ENCODE assay signal across 21 mouse cellular contexts in the genomic region with DNA sequence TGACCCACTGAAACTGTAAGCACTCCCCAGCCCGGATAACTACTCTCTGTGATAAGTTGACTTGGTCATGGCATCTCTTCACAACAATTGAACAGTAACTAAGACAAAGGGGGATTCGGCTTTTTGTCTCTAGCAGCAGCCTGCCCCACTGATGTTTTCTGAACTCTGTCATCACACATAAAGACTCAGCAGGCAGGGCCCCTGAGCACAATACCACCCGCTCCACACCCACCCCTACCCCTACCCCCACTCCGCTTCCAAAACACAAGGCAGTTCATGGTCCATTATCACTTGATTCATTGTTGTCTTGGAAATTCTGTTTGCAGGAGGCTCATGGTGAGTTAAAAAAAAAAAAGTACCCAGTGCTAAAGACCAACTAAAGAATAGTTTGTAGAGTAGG.
"Had no signal": no experiment of that assay in that cellular context is flagged by ENCODE, and none has a peak within 500 bp of the region (broad histone marks: within the 10 kb centered on the region; RNA-seq: fewer than 3 reads in every experiment).

No protein-coding gene starts in this region.

- ATAC-seq: liver, postnatal 0 days; lung, postnatal 0 days; midbrain, embryonic 16.5 days had no signal

- DNase-seq: kidney, adult 18-20 months; kidney, postnatal 10 days; kidney, postnatal 4 days; left cerebral cortex, postnatal 4 days; liver, postnatal 0 days; lung, embryonic 14.5 days; right cerebral cortex, adult 18-20 months; right cerebral cortex, postnatal 14 days; right cerebral cortex, postnatal 4 days; thymus, postnatal 25 days had no signal

- H3K9ac ChIP-seq: kidney, embryonic 15.5 days; limb, embryonic 12.5 days; limb, embryonic 15.5 days; liver, embryonic 14.5 days; liver, postnatal 0 days; lung, embryonic 14.5 days; midbrain, embryonic 12.5 days had no signal

- H3K9me3 ChIP-seq: kidney, embryonic 15.5 days; limb, embryonic 12.5 days; limb, embryonic 15.5 days; midbrain, embryonic 12.5 days had no signal

- H3K27ac ChIP-seq: kidney, embryonic 15.5 days; limb, embryonic 12.5 days; limb, embryonic 15.5 days; liver, embryonic 14.5 days; macrophage; midbrain, embryonic 12.5 days; stomach, postnatal 0 days had no signal

- H3K4me2 ChIP-seq: kidney, embryonic 15.5 days; limb, embryonic 12.5 days; limb, embryonic 15.5 days; liver, embryonic 11.5 days; lung, embryonic 14.5 days; midbrain, embryonic 12.5 days had no signal

- H3K4me3 ChIP-seq: kidney, embryonic 15.5 days; limb, embryonic 12.5 days; limb, embryonic 15.5 days; midbrain, embryonic 12.5 days; myocyte had no signal

- H3K36me3 ChIP-seq: kidney, embryonic 15.5 days; limb, embryonic 12.5 days; limb, embryonic 15.5 days; midbrain, embryonic 12.5 days had no signal

- H3K27me3 ChIP-seq: kidney, embryonic 15.5 days; limb, embryonic 12.5 days; limb, embryonic 15.5 days; midbrain, embryonic 12.5 days had no signal

- H3K4me1 ChIP-seq: kidney, embryonic 15.5 days; midbrain, embryonic 12.5 days had no signal
